Mouse (Mus musculus) small intestine, adult 2 months (tissue): ENCODE measurements around the gene Dguok.

Experiments
- CTCF ChIP-seq: fragments of 200-500 bp; IDR thresholded peaks from 2 replicates; pipeline ENCODE4 v1.5.1; 2012; ENCODE audit warnings: low read depth, mild to moderate bottlenecking, control low read depth, inconsistent platforms, low read length, moderate library complexity, mixed read lengths; ENCODE audit not compliant: insufficient replicate concordance, insufficient read length; ENCODE audit errors: extremely low read depth
- POLR2A ChIP-seq: fragments of 200-500 bp; IDR thresholded peaks from 2 replicates; pipeline ENCODE4 v1.6.1; 2012; ENCODE audit warnings: low read depth, mild to moderate bottlenecking, control low read depth, inconsistent platforms, low read length, moderate library complexity

- TF ChIP-seq POLR2A (no peak), CTCF (no peak)
Observed at GRCm38 (mm10) chr6:83478217-83478616, 28.6 kb downstream of the Dguok start.
